Mouse (Mus musculus) liver, embryonic 14.5 days (tissue): ENCODE measurements around the gene Adat3. TPM values are rescaled to one million over a fixed set of nuclear protein-coding genes. Genes with fewer than 3 reads are reported as not detected.

Source experiments
- ATAC-seq: fragments of 200-750 bp; cut with Nextera tagmentation; 2 replicates; pipeline ENCODE4 v1.8.0; 2017; ENCODE audit warnings: moderate number of reproducible peaks, mild to moderate bottlenecking, moderate library complexity; ENCODE audit not compliant: insufficient read depth
- DNase-seq, 3 experiments: peaks; one replicate each; pipeline ENCODE4 v3.0.0-alpha.2; 2012 to 2013; ENCODE audit warnings: low read depth in 3 of 3, low spot score in 3 of 3
- H3K27ac ChIP-seq: fragments of 300-500 bp; sonication (generic); 2 replicates; pipeline ENCODE4 v1.5.1; 2014; ENCODE audit warnings: moderate library complexity, mild to moderate bottlenecking, control low read depth, inconsistent platforms
- H3K27me3 ChIP-seq: fragments of 300-500 bp; sonication (generic); 2 replicates; pipeline ENCODE4 v1.6.1; 2014; ENCODE audit warnings: mild to moderate bottlenecking, low read length, moderate library complexity; ENCODE audit not compliant: control insufficient read depth, insufficient read depth
- H3K36me3 ChIP-seq: fragments of 300-500 bp; sonication (generic); replicated peaks from 2 replicates; pipeline ENCODE4 v1.6.1; 2014; ENCODE audit warnings: low read depth; ENCODE audit not compliant: control insufficient read depth, insufficient read depth
- H3K4me1 ChIP-seq, 2 experiments: fragments of 200-500 bp in 1 of 2; fragments of 300-500 bp in 1 of 2; sonication (generic) in 1 of 2; replicated peaks; 2 replicates each; pipeline ENCODE4 v1.6.1; 2012 to 2014; ENCODE audit warnings: antibody characterized with exemption in 1 of 2, inconsistent platforms in 1 of 2, low read length in 1 of 2; ENCODE audit not compliant: control insufficient read depth in 2 of 2, insufficient read depth in 2 of 2
- H3K4me2 ChIP-seq: fragments of 300-500 bp; sonication (generic); 2 replicates; pipeline ENCODE4 v1.6.1; 2014; ENCODE audit warnings: low read depth, mild to moderate bottlenecking, control low read depth, moderate library complexity
- H3K4me3 ChIP-seq, 2 experiments: fragments of 200-500 bp in 1 of 2; fragments of 300-500 bp in 1 of 2; sonication (generic) in 1 of 2; 2 replicates each; pipeline ENCODE4 v1.5.1; 2012 to 2014; ENCODE audit warnings: low read depth in 2 of 2, low read length in 2 of 2, mild to moderate bottlenecking in 2 of 2, control low read depth in 1 of 2, inconsistent platforms in 1 of 2, moderate library complexity in 1 of 2; ENCODE audit not compliant: insufficient read depth in 1 of 2
- H3K9ac ChIP-seq: fragments of 300-500 bp; sonication (generic); replicated peaks from 2 replicates; pipeline ENCODE4 v1.6.1; 2014; ENCODE audit warnings: mild to moderate bottlenecking, control low read depth, moderate library complexity
- H3K9me3 ChIP-seq: fragments of 300-500 bp; sonication (generic); 2 replicates; pipeline ENCODE4 v1.6.1; 2016; ENCODE audit warnings: low read length, mixed read lengths; ENCODE audit not compliant: control insufficient read depth
- CTCF ChIP-seq: IDR thresholded peaks from 2 replicates; pipeline ENCODE4 v1.5.1; 2016; ENCODE audit warnings: antibody characterized with exemption, low read depth, control low read depth
- EP300 ChIP-seq: IDR thresholded peaks from 2 replicates; pipeline ENCODE4 v1.6.1; 2016; ENCODE audit warnings: antibody characterized with exemption, low read depth
- WGBS: fragments of 180-500 bp; shearing (Covaris S2); extraction: QIAGEN DNeasy Blood & Tissue Kit; methylation state at CpG from one replicate; pipeline ENCODE4 v1.1.7; 2014; ENCODE audit not compliant: insufficient replicate concordance; 5-methylcytosine and 5-hydroxymethylcytosine counted together
- polyA plus RNA-seq, 2 experiments: library from polyadenylated mRNA; depleted of rRNA in 1 of 2; stranded (reverse) in 1 of 2; unstranded in 1 of 2; fragments of >200 nt; fragmentation: Nextera tagmentation in 1 of 2; extraction: Ambion mirVana in 1 of 2; gene quantifications; 2 replicates each; pipeline versions ENCODE4 v1.2.1 to v1.2.3; 2012 to 2014

Adat3 gene
- polyA plus RNA-seq, 2 experiments = 4.9 to 6.3 TPM

DNA sequence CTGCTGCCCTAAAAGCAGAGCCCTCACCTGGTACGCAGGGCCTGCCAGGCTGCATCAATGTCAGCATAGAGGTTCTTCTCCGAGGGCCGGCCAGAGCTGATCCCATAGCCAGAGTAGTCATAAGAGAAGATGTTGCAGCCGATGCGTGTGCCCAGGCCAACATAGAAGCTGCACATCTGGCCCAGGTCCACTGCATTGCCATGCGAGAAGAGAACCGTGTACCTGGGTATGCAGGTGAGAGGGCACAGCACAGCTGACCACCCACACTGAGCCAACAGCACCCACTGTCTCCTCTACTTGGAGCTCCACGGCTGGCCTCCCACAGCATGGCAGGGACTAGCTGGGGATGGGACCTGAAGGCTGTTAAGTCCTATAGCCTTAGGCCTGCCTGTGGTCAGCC is 17.1 kb upstream of the Adat3 start:
- no peaks in the 10 kb centered on the region for H3K9me3 ChIP-seq
- no peak overlapping the region for H3K9ac ChIP-seq
- TF ChIP-seq CTCF (no peak), EP300 (no peak)
- H3K4me3 ChIP-seq = no peak overlapping the region
- no peak overlapping the region for H3K27ac ChIP-seq
- H3K4me1 ChIP-seq = peaks cover 9 to 21% of the 10 kb centered on the region in 2 experiments
- H3K4me2 ChIP-seq = no peak overlapping the region
- no peak for ATAC-seq
- H3K36me3 ChIP-seq = peaks cover 2% of the 10 kb centered on the region
- no peak for DNase-seq
- H3K27me3 ChIP-seq = no peaks in the 10 kb centered on the region
- 88% methylated on average over 8 of the region's 8 CpGs for WGBS

DNA sequence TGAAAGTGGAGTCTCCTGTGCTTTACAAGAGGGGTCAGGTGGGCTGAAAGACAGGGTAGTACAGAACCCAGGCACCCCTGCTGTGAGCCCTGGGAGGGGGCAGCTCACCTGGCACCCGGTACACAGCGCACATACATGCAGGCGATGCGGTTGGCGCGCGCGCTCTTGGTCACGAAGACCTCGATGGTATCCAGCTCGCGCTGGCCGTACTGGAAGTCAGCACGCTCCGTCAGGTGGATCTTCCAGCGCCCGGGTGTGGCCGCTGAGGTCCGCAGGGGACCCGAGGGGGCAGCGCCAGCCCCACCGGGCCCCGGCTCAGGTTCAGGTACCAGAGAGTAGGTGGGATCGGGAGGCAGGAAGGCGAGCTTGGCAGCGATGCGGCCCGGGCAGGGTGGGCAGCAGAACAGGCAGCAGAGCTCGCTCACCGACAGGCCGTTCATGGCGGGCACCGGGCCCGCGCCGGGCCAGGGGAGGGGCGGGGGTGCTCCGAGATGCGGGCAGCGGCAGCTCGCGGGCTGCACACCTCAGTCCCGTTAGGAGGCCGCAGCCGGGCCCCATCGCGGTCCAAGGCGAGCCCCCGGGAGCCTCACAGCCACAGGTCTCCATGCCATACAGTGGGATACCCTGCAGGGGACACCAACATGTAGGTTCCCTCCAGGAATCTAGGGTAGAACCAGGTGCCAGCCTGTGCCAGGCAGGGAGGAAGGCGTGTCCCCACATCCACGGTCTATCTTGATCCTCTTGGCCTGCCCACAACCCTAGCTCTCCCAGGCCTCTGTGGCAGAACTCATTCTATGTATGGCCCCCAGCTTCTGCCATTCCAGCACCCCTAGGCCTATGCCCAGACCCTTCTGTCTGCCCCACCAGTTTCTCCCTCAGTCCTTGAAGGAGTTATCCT is 16.0 kb upstream of the Adat3 start:
- DNase-seq (no peak), ATAC-seq (no peak)
- no peaks in the 10 kb centered on the region for H3K27me3 ChIP-seq
- no peak overlapping the region for H3K4me2 ChIP-seq
- H3K4me1 ChIP-seq = peaks cover 14 to 23% of the 10 kb centered on the region in 2 experiments
- H3K27ac ChIP-seq = no peak overlapping the region
- H3K36me3 ChIP-seq = peaks cover 2% of the 10 kb centered on the region
- TF ChIP-seq CTCF (no peak), EP300 (no peak)
- H3K9me3 ChIP-seq = no peaks in the 10 kb centered on the region
- 90% methylated on average over 44 of the region's 51 CpGs for WGBS
- H3K9ac ChIP-seq = no peak overlapping the region
- H3K4me3 ChIP-seq = no peak overlapping the region

- ATAC-seq = no peak
- Histone ChIP-seq H3K27ac (no peak overlapping the region), H3K9me3 (no peaks in the 10 kb centered on the region), H3K4me3 (no peak overlapping the region), H3K4me2 (no peak overlapping the region), H3K27me3 (no peaks in the 10 kb centered on the region), H3K4me1 (peaks cover 14 to 23% of the 10 kb centered on the region in 2 experiments), H3K36me3 (peaks cover 2% of the 10 kb centered on the region), H3K9ac (no peak overlapping the region)
- WGBS = 58% methylated on average over 4 of the region's 4 CpGs
- DNase-seq = no peak
- TF ChIP-seq EP300 (no peak), CTCF (no peak)
These were observed 15.4 kb upstream of the Adat3 start for GRCm38 (mm10) chr10:80587305-80587657.

GRCm38 (mm10) chr10:80589127-80589878 is 13.4 kb upstream of the Adat3 start:
- H3K4me2 ChIP-seq = peak overlapping the region; percentile 82
- DNase-seq (no peak), ATAC-seq (no peak)
- H3K9me3 ChIP-seq = no peaks in the 10 kb centered on the region
- peaks cover 14 to 22% of the 10 kb centered on the region in 2 experiments for H3K4me1 ChIP-seq
- H3K27me3 ChIP-seq = no peaks in the 10 kb centered on the region
- peak overlapping the region; percentile 49 for H3K27ac ChIP-seq
- peaks cover 2% of the 10 kb centered on the region for H3K36me3 ChIP-seq
- no peak for TF ChIP-seq EP300
- no peak for TF ChIP-seq CTCF
- 7% methylated on average over 12 of the region's 12 CpGs for WGBS
- H3K4me3 ChIP-seq = peak overlapping the region; percentile 94 to 96
- peak overlapping the region; percentile 93 for H3K9ac ChIP-seq
